Mouse (Mus musculus) liver, embryonic 15.5 days (tissue): Measurements from ENCODE around the gene Plekhh3. TPM values are rescaled to one million over a fixed set of nuclear protein-coding genes. Genes with fewer than 3 reads are reported as not detected.

Source experiments
- ATAC-seq: fragments of 200-750 bp; cut with Nextera tagmentation; 2 replicates; pipeline ENCODE4 v1.8.0; 2017; ENCODE audit warnings: moderate number of reproducible peaks, mild to moderate bottlenecking, moderate library complexity; ENCODE audit not compliant: insufficient read depth
- H3K27ac ChIP-seq: fragments of 300-500 bp; sonication (generic); replicated peaks from 2 replicates; pipeline ENCODE4 v1.5.1; 2015; ENCODE audit warnings: mild to moderate bottlenecking, inconsistent platforms
- H3K27me3 ChIP-seq: fragments of 300-500 bp; sonication (generic); 2 replicates; pipeline ENCODE4 v1.6.1; 2015; ENCODE audit warnings: mild to moderate bottlenecking, inconsistent platforms
- H3K36me3 ChIP-seq: fragments of 300-500 bp; sonication (generic); replicated peaks from 2 replicates; pipeline ENCODE4 v1.6.1; 2015; ENCODE audit warnings: moderate library complexity, mild to moderate bottlenecking, inconsistent platforms
- H3K4me1 ChIP-seq: fragments of 300-500 bp; sonication (generic); replicated peaks from 2 replicates; pipeline ENCODE4 v1.6.1; 2015; ENCODE audit warnings: inconsistent platforms
- H3K4me2 ChIP-seq: fragments of 300-500 bp; sonication (generic); 2 replicates; pipeline ENCODE4 v1.6.1; 2015; ENCODE audit warnings: moderate library complexity, mild to moderate bottlenecking, inconsistent platforms
- H3K4me3 ChIP-seq: fragments of 300-500 bp; sonication (generic); replicated peaks from 2 replicates; pipeline ENCODE4 v1.5.1; 2015; ENCODE audit warnings: mild to moderate bottlenecking, inconsistent platforms
- H3K9ac ChIP-seq: fragments of 300-500 bp; sonication (generic); 2 replicates; pipeline ENCODE4 v1.6.1; 2015; ENCODE audit warnings: moderate library complexity, mild to moderate bottlenecking, inconsistent platforms
- H3K9me3 ChIP-seq: fragments of 300-500 bp; sonication (generic); replicated peaks from 2 replicates; pipeline ENCODE4 v1.6.1; 2016; ENCODE audit warnings: inconsistent platforms
- WGBS: fragments of 180-500 bp; shearing (Covaris S2); methylation state at CpG from one replicate; pipeline ENCODE4 v1.1.7; 2015; ENCODE audit warnings: mixed read lengths; ENCODE audit not compliant: insufficient replicate concordance; 5-methylcytosine and 5-hydroxymethylcytosine counted together
- microRNA-seq: library from miRNA; unstranded; fragments of <30 nt; microRNA quantifications from one replicate; pipeline ENCODE4, GENCODE M21; 2016
- polyA plus RNA-seq: library from polyadenylated mRNA; unstranded; fragments of >200 nt; fragmentation: Nextera tagmentation; extraction: Ambion mirVana; gene quantifications from 2 replicates; pipeline ENCODE4 v1.2.1, GENCODE M21; 2015

Plekhh3 gene
- polyA plus RNA-seq, 1 experiment from 2014 or later = 1.5 TPM

DNA sequence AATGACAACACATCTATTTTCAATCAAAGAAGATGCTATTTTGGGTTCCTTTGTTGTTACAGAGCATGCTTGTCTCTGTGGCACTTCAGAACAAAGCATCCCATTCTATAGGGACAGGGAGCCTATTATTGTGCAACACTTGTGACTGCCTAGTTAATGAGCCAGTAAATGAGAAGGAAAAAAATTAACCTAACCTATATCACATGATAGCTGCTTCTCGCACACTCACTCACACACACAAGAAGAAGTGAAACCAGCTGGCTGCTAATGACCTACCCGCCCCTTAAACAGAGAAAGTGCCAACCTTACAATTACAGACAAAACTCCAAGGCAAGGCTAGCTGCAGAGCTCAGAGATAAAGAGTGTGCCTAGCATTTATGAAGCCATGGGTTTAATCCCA lies 55.6 kb downstream of the Plekhh3 start:
- peaks cover 49% of the 10 kb centered on the region for H3K4me1 ChIP-seq
- no peak for ATAC-seq
- H3K9ac ChIP-seq = no peak overlapping the region
- no peak overlapping the region for H3K4me3 ChIP-seq
- no peaks in the 10 kb centered on the region for H3K9me3 ChIP-seq
- H3K27me3 ChIP-seq = no peaks in the 10 kb centered on the region
- H3K36me3 ChIP-seq = peaks cover 32% of the 10 kb centered on the region
- 73% methylated on average over 2 of the region's 2 CpGs for WGBS
- no peak overlapping the region for H3K4me2 ChIP-seq
- 0 out of 2 replicates have a peak overlapping the region, but pooled peaks have one; percentile 1 for H3K27ac ChIP-seq

Small RNAs within 50 kb of the gene (microRNA-seq; reads per million reads assigned to microRNA genes)
- gene Gm27626 = not detected

Other genes starting within 250 kb of the Plekhh3 start
- 35.5 and 40.0 TPM in 2 replicates for gene Stat3, start 231.8 kb downstream of the Plekhh3 start, polyA plus RNA-seq
- 26.9 and 28.1 TPM in 2 replicates for gene Cavin1, start 200.5 kb downstream of the Plekhh3 start, polyA plus RNA-seq
- gene Atp6v0a1, start 161.9 kb downstream of the Plekhh3 start, polyA plus RNA-seq = 45.3 and 47.1 TPM in 2 replicates
- 7.1 and 7.5 TPM in 2 replicates for gene Naglu, start 101.3 kb downstream of the Plekhh3 start, polyA plus RNA-seq
- 0.29 and 0.39 TPM in 2 replicates for gene Hsd17b1, start 92.9 kb downstream of the Plekhh3 start, polyA plus RNA-seq
- 18.9 and 22.9 TPM in 2 replicates for gene Coasy, start 88.8 kb downstream of the Plekhh3 start, polyA plus RNA-seq
- 24.2 and 26.7 TPM in 2 replicates for gene Mlx, start 84.1 kb downstream of the Plekhh3 start, polyA plus RNA-seq
- 15.2 and 15.4 TPM in 2 replicates for gene Psmc3ip, start 75.9 kb downstream of the Plekhh3 start, polyA plus RNA-seq
- 13.4 and 13.6 TPM in 2 replicates for gene Retreg3, start 51.5 kb downstream of the Plekhh3 start, polyA plus RNA-seq
- gene Tubg1, start 51.4 kb downstream of the Plekhh3 start, polyA plus RNA-seq = 38.3 and 38.9 TPM in 2 replicates
- gene Tubg2, start 15.4 kb downstream of the Plekhh3 start, polyA plus RNA-seq = 0.05 and 0.24 TPM in 2 replicates
- gene Cntnap1, start 828 bp downstream of the Plekhh3 start, polyA plus RNA-seq = 0.07 and 0.12 TPM in 2 replicates
- gene Ccr10, start 4.1 kb upstream of the Plekhh3 start, polyA plus RNA-seq = 0.05 TPM in 1 of 2 replicates, not detected in the other
- gene Ezh1, start 55.1 kb upstream of the Plekhh3 start, polyA plus RNA-seq = 9.8 and 11.0 TPM in 2 replicates
- gene Ramp2, start 74.7 kb upstream of the Plekhh3 start, polyA plus RNA-seq = 20.3 and 25.4 TPM in 2 replicates
- 77.2 and 81.7 TPM in 2 replicates for gene Vps25, start 82.4 kb upstream of the Plekhh3 start, polyA plus RNA-seq
- gene Wnk4, start 89.2 kb upstream of the Plekhh3 start, polyA plus RNA-seq = 5.1 and 6.7 TPM in 2 replicates
- 0.67 TPM in 2 replicates for gene Cntd1, start 107.7 kb upstream of the Plekhh3 start, polyA plus RNA-seq
- 80.5 and 87.1 TPM in 2 replicates for gene Coa3, start 107.8 kb upstream of the Plekhh3 start, polyA plus RNA-seq
- 94.0 and 97.1 TPM in 2 replicates for gene Becn1, start 130.9 kb upstream of the Plekhh3 start, polyA plus RNA-seq
- gene Psme3, start 144.9 kb upstream of the Plekhh3 start, polyA plus RNA-seq = 189 and 190 TPM in 2 replicates
- gene Aoc2, start 153.7 kb upstream of the Plekhh3 start, polyA plus RNA-seq = 1.4 and 1.5 TPM in 2 replicates
- 0.06 TPM in 1 of 2 replicates, not detected in the other for gene Aoc3, start 159.3 kb upstream of the Plekhh3 start, polyA plus RNA-seq
- gene G6pc, start 196.2 kb upstream of the Plekhh3 start, polyA plus RNA-seq = not detected in 2 replicates
- gene Aarsd1, start 246.3 kb upstream of the Plekhh3 start, polyA plus RNA-seq = 37.2 and 37.3 TPM in 2 replicates